Mouse (Mus musculus): ENCODE data around the gene Aox4.

Aox4 gene

GRCm38 (mm10) chr1:58248518-58248917, 38.3 kb downstream of the Aox4 start:
- DNase-seq (ENCODE audit: low read depth): no peak

- DNase-seq (ENCODE audit: low read depth): no peak
These were observed 43.3 kb downstream of the Aox4 start for GRCm38 (mm10) chr1:58253466-58253865.

DNA sequence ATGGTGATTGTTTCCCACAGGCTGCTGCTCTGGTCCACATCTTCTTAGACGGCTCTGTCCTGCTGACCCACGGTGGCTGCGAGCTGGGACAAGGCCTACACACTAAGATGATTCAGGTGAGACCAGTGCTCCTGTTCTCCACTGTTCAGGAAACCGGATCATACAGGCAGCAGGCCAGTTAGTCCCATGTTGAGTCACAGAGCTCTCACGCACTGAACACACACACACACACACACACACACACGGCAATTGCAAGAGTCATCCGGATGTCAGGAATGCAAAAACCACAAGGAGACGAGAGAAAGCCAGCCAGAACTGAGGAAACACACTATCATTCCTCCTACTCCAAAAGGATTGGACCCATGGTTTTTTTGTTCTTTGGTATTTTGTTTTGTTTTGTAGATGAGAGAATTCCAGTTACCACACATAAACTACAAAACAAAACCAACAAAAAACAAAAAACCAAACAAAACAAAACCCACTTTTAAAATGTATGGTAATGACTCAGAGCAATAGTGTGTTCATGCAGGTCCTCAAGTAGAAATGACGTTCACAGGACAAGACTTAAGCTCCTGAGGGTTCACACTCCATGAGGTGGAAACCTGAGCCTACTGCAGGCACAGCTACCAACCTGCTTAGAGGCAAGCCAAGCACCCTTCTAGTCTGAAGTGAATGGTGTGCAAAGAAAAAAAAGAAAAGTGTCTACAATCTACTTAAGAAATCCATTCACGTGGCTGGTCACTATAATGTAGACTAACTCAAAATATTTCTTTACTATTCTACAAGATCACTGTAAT, 47.2 kb downstream of the Aox4 start:
- DNase-seq (ENCODE audit: low read depth): no peak

- no peak for DNase-seq (ENCODE audit: low read depth)
These were observed 50.1 kb downstream of the Aox4 start for GRCm38 (mm10) chr1:58260311-58260710.

DNA sequence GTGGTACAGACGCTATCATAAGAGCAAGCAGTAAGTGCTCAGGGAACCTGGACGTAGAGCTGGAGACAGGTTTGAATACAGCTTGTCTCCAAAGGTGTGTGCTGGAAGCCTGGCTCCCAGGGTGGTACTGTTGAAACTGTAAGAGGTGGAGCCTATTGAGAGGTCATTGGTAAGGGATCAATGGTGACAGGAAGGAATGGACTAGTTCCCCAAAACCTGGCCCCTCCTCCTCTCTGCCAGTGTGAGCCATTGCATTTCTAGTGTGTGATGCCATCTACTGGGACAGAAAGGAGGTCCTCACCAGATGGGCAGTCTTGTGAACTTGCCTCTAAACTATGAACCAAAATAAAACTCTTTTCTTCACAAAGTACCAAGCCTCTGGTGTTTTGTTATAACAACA, 58.0 kb downstream of the Aox4 start:
- DNase-seq (ENCODE audit: low read depth): no peak

DNA sequence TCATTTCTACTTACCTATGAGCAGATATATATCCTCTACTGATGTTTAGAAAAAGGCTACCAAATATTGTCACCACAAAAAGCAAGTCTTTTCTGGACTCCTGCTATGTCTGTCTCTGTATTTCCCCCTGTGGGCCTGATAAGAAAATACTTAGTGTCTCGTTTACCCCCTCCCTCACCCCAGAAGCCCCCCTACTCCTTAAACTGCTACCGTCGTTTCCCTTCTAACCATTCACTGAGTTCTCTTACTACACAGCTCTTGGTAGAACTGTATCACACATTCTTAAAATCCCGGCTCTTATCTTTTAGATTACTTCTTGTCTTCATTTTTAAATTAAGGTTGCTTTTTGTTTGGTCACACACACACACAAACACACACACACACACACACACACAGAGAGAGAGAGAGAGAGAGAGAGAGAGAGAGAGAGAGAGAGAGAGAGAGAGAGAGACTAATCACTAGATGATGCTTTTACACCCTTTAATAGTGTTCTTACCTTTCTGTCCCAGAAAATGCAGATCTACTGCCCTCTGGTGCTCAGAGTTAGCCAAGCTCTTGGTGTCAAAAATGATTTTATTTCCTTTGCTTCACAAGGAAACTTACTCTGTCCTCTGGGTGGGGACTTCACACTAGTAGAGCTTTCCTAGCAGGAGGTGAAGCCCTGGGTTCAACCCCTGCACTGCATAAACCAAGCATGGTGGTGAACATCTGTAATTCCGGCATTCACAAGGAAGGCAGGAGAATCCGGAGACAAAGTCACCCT, 60.8 kb downstream of the Aox4 start:
- DNase-seq (ENCODE audit: low read depth): peak; percentile 56

DNA sequence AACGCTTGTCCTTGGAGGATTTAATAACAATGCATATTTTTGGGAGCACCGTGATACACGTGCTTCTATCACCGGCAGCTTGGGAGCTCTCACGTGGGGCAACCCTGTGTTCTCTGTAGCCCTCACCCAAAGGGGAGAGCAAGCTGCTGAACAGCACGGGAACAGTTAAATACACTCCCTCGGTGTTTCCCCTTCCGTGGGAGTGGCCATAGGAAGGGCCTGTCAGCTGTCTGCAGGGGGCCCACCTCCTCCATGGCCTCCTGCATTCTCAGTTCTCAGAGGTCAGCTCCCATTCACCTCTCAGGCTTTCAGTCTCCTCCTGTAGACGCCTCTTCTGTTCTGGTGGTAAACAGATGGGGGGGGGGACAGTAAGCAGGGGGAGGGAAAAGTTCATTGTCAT, 65.7 kb downstream of the Aox4 start:
- DNase-seq (ENCODE audit: low read depth): no peak

DNA sequence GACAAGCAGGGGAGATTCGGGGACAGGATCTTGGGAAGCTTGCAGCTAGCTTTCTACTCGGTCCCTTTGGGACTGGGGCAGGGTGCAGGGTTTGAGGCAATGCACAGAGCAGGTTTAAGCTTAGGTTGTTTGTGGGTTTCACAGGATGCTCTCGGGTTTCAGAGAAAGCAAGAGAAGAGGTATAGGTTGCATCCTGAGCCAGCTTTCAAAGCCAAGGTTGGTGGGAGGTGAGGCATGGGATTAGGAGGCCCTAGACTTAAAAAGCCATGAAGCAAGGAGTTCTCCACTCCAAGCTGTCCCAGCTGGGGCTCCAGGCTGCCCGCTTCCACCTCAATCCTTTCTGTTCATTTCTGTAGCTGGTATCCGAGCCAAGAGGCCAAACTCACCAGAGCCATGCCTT, 67.8 kb downstream of the Aox4 start, which contains the start of gene Aox2:
Gene Aox2, plus strand, starts transcription at position 301 of the 400 bp plus-strand sequence.
- no peak for DNase-seq (ENCODE audit: low read depth)

DNA sequence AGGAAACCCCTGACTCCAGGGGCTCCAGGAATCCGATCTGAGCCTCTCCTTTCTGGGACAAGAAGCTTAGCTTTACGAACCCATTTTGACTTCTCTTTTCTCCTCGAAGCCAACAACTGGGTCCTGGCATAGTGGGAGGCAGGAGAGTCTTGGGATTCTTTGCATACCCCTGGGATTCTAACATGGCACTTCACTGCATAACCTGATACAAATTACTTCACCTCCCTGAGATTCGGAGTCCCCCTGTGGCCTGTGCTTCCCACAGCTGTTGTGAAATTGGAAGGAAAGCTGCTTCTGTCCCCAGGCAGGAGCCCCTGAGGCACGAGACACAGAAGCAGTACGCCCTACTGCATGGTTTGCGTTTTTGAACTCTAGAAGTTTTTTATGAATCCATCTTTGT, 68.3 kb downstream of the Aox4 start:
- no peak for DNase-seq (ENCODE audit: low read depth)

- DNase-seq (ENCODE audit: low read depth): no peak
These were observed 70.2 kb downstream of the Aox4 start for GRCm38 (mm10) chr1:58280381-58280780.

GRCm38 (mm10) chr1:58280939-58281624, 70.9 kb downstream of the Aox4 start:
- no peak for DNase-seq (ENCODE audit: low read depth)

DNA sequence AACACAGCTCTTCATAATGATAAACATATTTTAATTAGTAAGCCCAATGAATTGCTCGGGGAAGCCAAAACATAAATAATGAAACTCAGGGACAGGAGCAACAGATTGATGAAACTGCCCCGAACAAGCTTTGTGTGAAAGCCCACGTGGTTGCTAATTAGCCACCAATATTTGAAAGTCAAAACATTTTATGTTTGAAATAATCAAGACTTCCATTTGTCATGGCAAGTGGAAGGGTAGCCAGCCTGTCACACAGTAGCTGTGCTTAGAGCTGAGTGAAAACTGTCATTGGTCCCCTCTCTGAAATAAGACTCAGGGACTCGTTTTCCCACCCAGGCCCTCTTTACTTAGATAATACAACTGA, 71.4 kb downstream of the Aox4 start:
- no peak for DNase-seq (ENCODE audit: low read depth)

DNA sequence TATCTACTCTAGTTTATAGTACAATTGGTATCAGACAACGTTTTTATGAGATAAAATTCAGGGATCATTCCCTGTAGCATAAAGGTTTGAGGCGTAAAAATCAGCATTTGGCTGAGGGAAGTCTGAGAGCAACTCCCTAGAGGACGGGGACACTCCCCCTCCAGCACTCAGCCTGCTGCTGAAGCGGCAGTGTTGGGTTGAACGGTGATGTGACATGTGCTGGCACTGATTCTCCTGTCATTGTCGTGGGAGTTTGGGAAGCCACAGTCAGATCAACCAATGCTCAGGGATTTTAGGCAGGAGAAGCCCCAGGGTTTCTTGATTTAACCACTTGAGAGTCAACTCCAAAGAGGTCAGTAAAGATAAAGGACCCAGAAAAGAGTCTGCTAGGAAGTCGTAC, 74.3 kb downstream of the Aox4 start:
- DNase-seq (ENCODE audit: low read depth): no peak

DNA sequence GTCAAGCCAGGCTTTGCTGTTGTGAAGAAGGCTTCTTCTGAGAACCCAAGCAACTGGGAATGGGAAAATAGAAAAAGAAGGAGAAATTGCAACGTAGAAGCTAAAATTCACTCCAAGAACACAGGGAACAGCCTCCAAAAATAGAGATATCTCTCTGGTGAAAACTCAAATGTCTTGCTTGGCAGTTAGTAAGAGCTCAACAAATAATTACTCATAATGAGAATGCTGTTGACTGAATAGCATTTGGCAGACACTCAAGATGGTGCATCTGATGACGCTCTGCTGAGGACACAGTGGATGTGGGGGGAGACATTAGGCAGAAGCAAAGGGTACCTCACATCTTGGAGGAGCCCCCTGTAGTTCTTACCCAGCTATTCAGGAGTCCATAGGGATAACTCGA, 77.9 kb downstream of the Aox4 start:
- DNase-seq (ENCODE audit: low read depth): no peak

DNA sequence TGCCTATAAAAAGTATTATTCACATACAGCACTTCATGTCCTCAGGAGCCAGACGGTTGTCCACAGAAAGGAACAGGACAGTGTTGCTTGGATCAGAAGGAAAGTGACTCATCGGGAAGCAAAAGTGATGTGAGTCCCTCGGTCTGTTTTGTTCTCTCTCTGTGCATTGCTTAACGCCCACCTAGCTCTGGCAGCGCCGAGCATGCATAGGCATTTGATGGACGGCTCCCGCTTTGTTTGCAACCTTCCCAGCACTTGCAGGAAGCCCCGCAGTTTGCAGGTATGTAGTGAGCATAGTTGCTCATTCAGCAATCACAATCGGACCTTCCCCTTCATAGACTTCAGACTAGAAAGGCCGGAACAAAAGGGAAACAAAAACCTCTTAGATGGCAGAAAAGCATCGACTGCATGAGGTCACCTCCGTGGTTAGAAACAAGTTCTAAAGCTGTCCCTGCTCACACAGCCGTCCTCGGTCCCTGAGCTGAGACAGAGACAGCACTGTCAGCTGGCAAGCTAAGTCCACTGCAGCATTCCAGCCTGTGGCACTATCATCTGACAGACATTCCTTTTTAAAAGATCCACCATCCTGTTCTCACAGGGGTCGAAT, 79.8 kb downstream of the Aox4 start:
- no peak for DNase-seq (ENCODE audit: low read depth)

GRCm38 (mm10) chr1:58291394-58292300, 81.5 kb downstream of the Aox4 start:
- DNase-seq (ENCODE audit: low read depth): no peak

- no peak for DNase-seq (ENCODE audit: low read depth)
These were observed 84.5 kb downstream of the Aox4 start for GRCm38 (mm10) chr1:58294730-58295129.

GRCm38 (mm10) chr1:58296278-58296677, 86.1 kb downstream of the Aox4 start:
- DNase-seq (ENCODE audit: low read depth): peak; percentile 87

DNA sequence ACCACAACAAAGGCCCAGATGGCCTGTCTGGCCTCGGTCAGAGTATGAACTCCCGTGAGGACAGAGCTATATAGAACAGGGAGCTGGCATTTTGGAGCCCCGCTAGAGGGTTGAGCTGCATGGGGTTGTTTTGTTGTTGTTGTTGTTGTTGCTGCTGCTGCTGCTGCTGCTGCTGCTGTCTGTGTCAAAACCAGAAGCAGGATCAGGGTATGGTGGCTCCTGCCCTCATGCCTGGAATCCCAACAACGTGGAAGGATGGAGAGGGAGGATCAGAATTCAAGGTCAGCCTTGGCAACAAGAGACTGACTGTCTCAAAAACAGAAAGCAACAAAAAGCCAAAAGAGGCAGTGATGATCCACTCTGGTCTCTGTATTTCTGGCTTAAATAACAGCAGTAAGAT, 86.6 kb downstream of the Aox4 start:
- peak; percentile 9 for DNase-seq (ENCODE audit: low read depth)

- DNase-seq (ENCODE audit: low read depth): peak; percentile 5
These were observed 88.2 kb downstream of the Aox4 start for GRCm38 (mm10) chr1:58298347-58298746.

DNA sequence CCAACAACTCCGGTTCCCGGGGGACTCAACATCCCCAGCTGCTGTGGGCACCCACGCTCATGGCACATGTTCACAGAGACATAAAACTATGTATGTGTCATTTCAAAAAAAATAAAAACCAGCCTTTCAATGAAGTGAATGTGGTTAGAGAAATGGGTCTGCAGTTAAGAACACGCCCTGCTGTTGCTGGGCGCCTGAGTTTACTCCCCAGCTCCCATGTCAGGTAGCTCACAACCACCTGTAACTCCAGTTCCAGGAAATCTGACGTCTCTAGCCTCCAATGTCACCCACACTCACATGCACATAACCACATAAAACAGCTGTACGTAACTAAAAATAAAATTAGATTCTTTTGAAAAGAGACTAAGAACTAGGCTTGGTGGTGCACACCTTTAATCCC, 90.9 kb downstream of the Aox4 start:
- peak; percentile 85 for DNase-seq (ENCODE audit: low read depth)

Measured in naive thymus-derived CD4-positive, alpha-beta T cell, adult 2 months (primary cell).